Mouse (Mus musculus) ES-E14 (cell line): ENCODE results near the gene Lrrc56.

Source experiments
- CHD2 ChIP-seq: IDR thresholded peaks from 2 replicates; pipeline ENCODE4 v1.6.1; 2014; ENCODE audit warnings: mild to moderate bottlenecking, low read depth, low read length, inconsistent platforms
- ZC3H11A ChIP-seq: IDR thresholded peaks from 2 replicates; pipeline ENCODE4 v1.6.1; 2012; ENCODE audit warnings: low read depth, mild to moderate bottlenecking, inconsistent platforms, low read length, borderline replicate concordance
- ZNF384 ChIP-seq: IDR thresholded peaks from 2 replicates; pipeline ENCODE4 v1.6.1; 2012; ENCODE audit warnings: low read depth, low read length, inconsistent platforms

- TF ChIP-seq ZC3H11A (peak; percentile 98), ZNF384 (no peak), CHD2 (no peak)
Observed at GRCm38 (mm10) chr7:141176173-141176572, 17.8 kb upstream of the Lrrc56 start.
